Mouse (Mus musculus): ENCODE measurements around the gene Tapt1. TPM values are rescaled to one million over a fixed set of nuclear protein-coding genes. Genes with fewer than 3 reads are reported as not detected.

Tapt1 gene
- total RNA-seq, 2 experiments from 2014 or later, result 41.2 to 41.9 TPM

- no peak for DNase-seq (ENCODE audit: low spot score in 2 of 2)
These were observed 24.8 kb downstream of the Tapt1 start for GRCm38 (mm10) chr5:44201665-44202064.

GRCm38 (mm10) chr5:44199109-44199508 is 27.3 kb downstream of the Tapt1 start:
- no peak for DNase-seq (ENCODE audit: low spot score in 2 of 2)

GRCm38 (mm10) chr5:44198471-44198870 is 28.0 kb downstream of the Tapt1 start:
- no peak for DNase-seq (ENCODE audit: low spot score in 2 of 2)

GRCm38 (mm10) chr5:44197806-44198205 is 28.6 kb downstream of the Tapt1 start:
- no peak for DNase-seq (ENCODE audit: low spot score in 2 of 2)

- DNase-seq (ENCODE audit: low spot score in 2 of 2), result no peak
These were observed 30.3 kb downstream of the Tapt1 start for GRCm38 (mm10) chr5:44196167-44196566.

- no peak for DNase-seq (ENCODE audit: low spot score in 2 of 2)
These were observed 39.1 kb downstream of the Tapt1 start for GRCm38 (mm10) chr5:44187370-44187769.

GRCm38 (mm10) chr5:44181669-44182068 is 44.8 kb downstream of the Tapt1 start:
- DNase-seq (ENCODE audit: low spot score in 2 of 2), result no peak

GRCm38 (mm10) chr5:44180450-44180849 is 46.0 kb downstream of the Tapt1 start:
- no peak for DNase-seq (ENCODE audit: low spot score in 2 of 2)

- DNase-seq (ENCODE audit: low spot score in 2 of 2), result no peak
These were observed 52.4 kb downstream of the Tapt1 start for GRCm38 (mm10) chr5:44174046-44174445.

- DNase-seq (ENCODE audit: low spot score in 2 of 2), result no peak
These were observed 59.6 kb downstream of the Tapt1 start for GRCm38 (mm10) chr5:44166866-44167265.

- no peak for DNase-seq (ENCODE audit: low spot score in 2 of 2)
These were observed 60.6 kb downstream of the Tapt1 start for GRCm38 (mm10) chr5:44165854-44166253.

- no peak for DNase-seq (ENCODE audit: low spot score in 2 of 2)
These were observed 62.1 kb downstream of the Tapt1 start for GRCm38 (mm10) chr5:44164233-44164776.

- no peak for DNase-seq (ENCODE audit: low spot score in 2 of 2)
These were observed 63.1 kb downstream of the Tapt1 start for GRCm38 (mm10) chr5:44163318-44163717.

GRCm38 (mm10) chr5:44162786-44163185 is 63.6 kb downstream of the Tapt1 start:
- no peak for DNase-seq (ENCODE audit: low spot score in 2 of 2)

- no peak for DNase-seq (ENCODE audit: low spot score in 2 of 2)
These were observed 66.6 kb downstream of the Tapt1 start for GRCm38 (mm10) chr5:44159679-44160438.

- DNase-seq (ENCODE audit: low spot score in 2 of 2), result no peak
These were observed 67.2 kb downstream of the Tapt1 start for GRCm38 (mm10) chr5:44159231-44159630.

GRCm38 (mm10) chr5:44158458-44158857 is 68.0 kb downstream of the Tapt1 start:
- DNase-seq (ENCODE audit: low spot score in 2 of 2), result no peak

GRCm38 (mm10) chr5:44157760-44158159 is 68.7 kb downstream of the Tapt1 start:
- no peak for DNase-seq (ENCODE audit: low spot score in 2 of 2)

GRCm38 (mm10) chr5:44153050-44153449 is 73.4 kb downstream of the Tapt1 start:
- no peak for DNase-seq (ENCODE audit: low spot score in 2 of 2)

- DNase-seq (ENCODE audit: low spot score in 2 of 2), result peak; percentile 51 to 56
These were observed 74.9 kb downstream of the Tapt1 start for GRCm38 (mm10) chr5:44151327-44152051.

GRCm38 (mm10) chr5:44147732-44148131 is 78.7 kb downstream of the Tapt1 start:
- DNase-seq (ENCODE audit: low spot score in 2 of 2), result no peak
